Mouse (Mus musculus): ENCODE measurements around the gene Tmem163.

DNA sequence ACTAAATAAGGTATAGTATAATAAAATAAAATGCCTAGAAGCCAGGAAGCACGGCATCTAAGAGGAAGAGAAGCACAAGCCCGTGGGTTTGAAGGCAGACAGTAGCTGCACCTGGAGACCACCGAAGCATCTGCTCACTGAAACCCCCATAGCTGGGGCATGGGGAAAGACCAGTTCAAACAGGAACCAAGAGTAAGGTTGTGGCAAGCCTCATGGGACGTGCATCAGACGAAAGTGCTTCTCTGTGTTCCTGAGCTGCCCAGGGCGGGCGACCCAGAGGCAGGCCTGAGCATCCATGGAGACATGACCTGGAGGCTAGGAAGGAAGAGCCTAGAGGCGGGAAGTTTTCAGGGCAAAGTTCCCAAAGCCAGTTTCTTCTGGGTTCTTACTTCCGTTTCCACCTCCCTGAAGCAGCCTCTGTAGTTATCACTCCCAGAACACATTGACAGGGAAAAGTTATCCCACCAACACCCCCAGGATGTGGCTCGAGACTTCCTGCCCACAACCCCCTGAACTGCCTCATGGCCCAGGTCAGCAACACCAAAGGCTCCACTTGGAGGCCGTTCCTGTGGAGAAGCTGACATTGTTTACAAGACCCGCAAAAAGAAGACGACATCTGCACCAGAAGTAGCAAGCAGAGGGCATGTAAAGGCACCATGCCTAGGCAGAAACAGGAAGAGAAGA lies 16.8 kb downstream of the Tmem163 start:
- no peak for TF ChIP-seq POLR2A (IDR thresholded peaks at IDR 0.05; ENCODE audit: low read depth, low read length)
- TF ChIP-seq CTCF (IDR thresholded peaks at IDR 0.05; ENCODE audit: extremely low read depth, insufficient read depth, insufficient read length, insufficient replicate concordance): no peak
